Mouse (Mus musculus) midbrain, embryonic 13.5 days (tissue): ENCODE data around the gene Msl3. TPM values are rescaled to one million over a fixed set of nuclear protein-coding genes. Genes with fewer than 3 reads are reported as not detected.
"Not testable (repeated sequence)": the region's sequence is repeated elsewhere in the genome, so short reads cannot be mapped to it uniquely, and the experiment has no call there.

Source experiments
- ATAC-seq: fragments of 200-750 bp; cut with Nextera tagmentation; 2 replicates; pipeline ENCODE4 v1.8.0; 2017; ENCODE audit warnings: mild to moderate bottlenecking, moderate TSS enrichment, moderate library complexity
- H3K27ac ChIP-seq: fragments of 300-500 bp; sonication (generic); 2 replicates; pipeline ENCODE4 v1.5.1; 2015; ENCODE audit warnings: inconsistent platforms, mild to moderate bottlenecking, moderate library complexity
- H3K27me3 ChIP-seq: fragments of 300-500 bp; sonication (generic); 2 replicates; pipeline ENCODE4 v1.6.1; 2015; ENCODE audit warnings: mild to moderate bottlenecking, inconsistent platforms
- H3K36me3 ChIP-seq: fragments of 300-500 bp; sonication (generic); 2 replicates; pipeline ENCODE4 v1.6.1; 2015; ENCODE audit warnings: mild to moderate bottlenecking, inconsistent platforms
- H3K4me1 ChIP-seq: fragments of 300-500 bp; sonication (generic); replicated peaks from 2 replicates; pipeline ENCODE4 v1.6.1; 2015; ENCODE audit warnings: inconsistent platforms
- H3K4me2 ChIP-seq: fragments of 300-500 bp; sonication (generic); replicated peaks from 2 replicates; pipeline ENCODE4 v1.6.1; 2015; ENCODE audit warnings: moderate library complexity, mild to moderate bottlenecking, inconsistent platforms
- H3K4me3 ChIP-seq: fragments of 300-500 bp; sonication (generic); replicated peaks from 2 replicates; pipeline ENCODE4 v1.5.1; 2015; ENCODE audit warnings: mild to moderate bottlenecking, inconsistent platforms
- H3K9ac ChIP-seq: fragments of 300-500 bp; sonication (generic); replicated peaks from 2 replicates; pipeline ENCODE4 v1.6.1; 2015; ENCODE audit warnings: mild to moderate bottlenecking, inconsistent platforms
- H3K9me3 ChIP-seq: fragments of 300-500 bp; sonication (generic); 2 replicates; pipeline ENCODE4 v1.6.1; 2016; ENCODE audit warnings: mild to moderate bottlenecking, inconsistent platforms
- WGBS: fragments of 180-500 bp; shearing (Covaris S2); methylation state at CpG from one replicate; pipeline ENCODE4 v1.1.7; 2015; 5-methylcytosine and 5-hydroxymethylcytosine counted together
- polyA plus RNA-seq: library from polyadenylated mRNA; unstranded; fragments of >200 nt; fragmentation: Nextera tagmentation; extraction: Ambion mirVana; gene quantifications from 2 replicates; pipeline ENCODE4 v1.2.1, GENCODE M21; 2015

Msl3 gene
- 19.6 and 19.7 TPM in 2 replicates for polyA plus RNA-seq

DNA sequence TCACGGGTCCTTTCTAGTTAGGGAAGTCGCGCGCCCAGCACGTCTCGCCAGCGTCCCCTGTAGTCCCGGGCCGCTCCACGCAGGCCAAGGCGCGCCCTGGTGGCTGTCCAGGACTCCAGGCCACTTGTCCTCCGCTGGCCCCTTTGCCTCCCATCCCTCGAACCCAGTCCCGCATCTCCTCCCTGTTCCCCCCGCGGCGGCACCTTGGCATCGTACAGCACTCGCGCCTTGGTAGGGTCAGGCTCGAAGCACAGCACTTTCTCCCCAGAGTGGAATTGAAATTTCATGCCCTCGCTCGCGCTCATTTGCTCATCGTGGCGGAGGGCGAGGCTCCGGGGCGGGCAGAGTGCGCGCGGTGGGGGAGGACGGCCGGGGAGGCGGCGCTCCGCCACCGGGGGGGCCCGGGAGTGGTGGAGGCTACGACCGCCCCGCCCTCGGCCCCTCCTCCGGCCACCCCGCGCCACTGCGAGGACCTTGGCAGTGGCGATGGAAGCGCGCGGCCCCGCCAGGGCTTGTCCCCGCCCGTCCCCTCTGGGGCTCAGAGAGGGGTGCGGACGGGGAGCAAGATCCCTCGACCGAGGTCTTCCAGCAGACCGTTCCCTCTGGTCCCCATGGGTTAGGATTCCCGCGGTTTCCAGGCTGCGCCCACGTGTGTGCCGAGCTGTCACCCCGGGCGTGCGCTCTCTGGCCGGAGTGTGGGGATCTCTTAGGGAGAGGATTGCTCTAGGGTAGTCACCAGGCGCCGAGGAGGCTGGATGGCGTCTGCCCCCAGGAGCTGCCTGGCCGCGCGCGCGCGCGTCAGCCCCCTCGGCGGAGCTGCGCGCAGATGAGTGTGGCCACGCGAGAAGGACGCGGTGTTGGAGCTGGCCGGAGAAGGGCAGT is at the start of gene Msl3:
Gene Msl3 (minus strand): TSS at position 374 of the 882 bp plus-strand sequence.
- Histone ChIP-seq H3K4me1 (no peaks in the 10 kb centered on the region), H3K4me3 (peak within 1 kb of the TSS; percentile 52), H3K9me3 (no peaks in the 10 kb centered on the region), H3K9ac (peak within 1 kb of the TSS; percentile 76), H3K27ac (peak within 1 kb of the TSS; percentile 90), H3K4me2 (peak within 1 kb of the TSS; percentile 69), H3K27me3 (peaks cover 10% of the 10 kb centered on the region; the same call in 1 of the 2 replicates), H3K36me3 (0 out of 2 replicates have a peak, but pooled peaks cover 4% of the 10 kb centered on the region)
- 24% methylated on average over 78 of the region's 88 CpGs for WGBS
- ATAC-seq, result peak; percentile 93

DNA sequence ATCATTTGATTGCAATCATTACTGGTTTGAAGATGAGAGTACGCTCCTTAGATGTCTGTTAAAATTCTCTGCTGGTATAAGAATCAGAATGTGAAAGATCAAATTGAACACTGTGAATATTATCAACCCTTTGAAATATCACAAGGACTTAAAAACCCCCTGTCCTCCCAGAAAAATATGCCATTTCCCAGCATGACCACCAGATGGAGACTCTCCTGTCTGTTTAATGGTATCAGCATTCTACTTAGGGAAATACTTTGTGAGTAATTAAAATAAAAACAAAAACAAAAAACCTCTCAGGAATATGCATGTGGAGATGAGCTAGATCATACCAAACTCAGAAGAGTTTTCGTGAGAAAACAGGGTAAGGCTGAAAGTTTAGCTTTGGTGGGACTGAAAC is 44.3 kb upstream of the Msl3 start:
- ATAC-seq, result no peak
- no peak overlapping the region for H3K27ac ChIP-seq
- H3K9me3 ChIP-seq, result no peaks in the 10 kb centered on the region
- WGBS, result 64% methylated on average over 2 of the region's 2 CpGs
- H3K4me3 ChIP-seq, result no peak overlapping the region
- no peak overlapping the region for H3K9ac ChIP-seq
- H3K4me1 ChIP-seq, result no peaks in the 10 kb centered on the region
- no peaks in the 10 kb centered on the region for H3K36me3 ChIP-seq
- no peak overlapping the region for H3K4me2 ChIP-seq
- H3K27me3 ChIP-seq, result peaks cover 9% of the 10 kb centered on the region; the same call in 1 of the 2 replicates

DNA sequence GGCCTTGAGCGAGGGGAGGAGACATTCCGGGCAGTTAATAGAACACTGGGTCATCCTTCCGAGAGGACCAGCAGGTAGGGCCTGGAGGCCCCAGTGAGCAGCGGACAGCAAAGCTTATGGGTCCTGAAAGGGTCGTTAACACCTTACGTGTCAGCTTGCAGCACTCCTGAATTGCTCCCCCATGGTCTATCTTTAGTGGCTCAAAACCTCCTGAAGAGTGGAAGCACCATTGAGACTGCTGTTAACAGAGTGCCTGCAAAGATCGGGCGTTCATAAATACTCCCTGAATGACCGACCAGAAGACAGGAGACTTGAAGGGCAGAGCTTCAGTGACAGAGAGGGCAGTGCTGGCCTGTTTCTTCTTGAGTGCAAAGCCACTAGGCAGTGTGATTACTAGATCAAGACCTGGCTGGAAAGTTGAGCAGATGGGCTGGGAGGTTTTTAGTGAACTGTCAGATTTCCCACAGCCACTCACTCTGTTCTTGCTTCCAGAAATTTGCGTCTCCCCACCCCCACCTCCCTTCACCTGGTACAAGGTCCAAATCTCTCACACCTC is 787 bp upstream of the Msl3 start:
- ATAC-seq, result no peak
- no peaks in the 10 kb centered on the region for H3K36me3 ChIP-seq
- H3K27me3 ChIP-seq, result peaks cover 10% of the 10 kb centered on the region; the same call in 1 of the 2 replicates
- WGBS, result 27% methylated on average over 10 of the region's 10 CpGs
- H3K9me3 ChIP-seq, result no peaks in the 10 kb centered on the region
- H3K4me3 ChIP-seq, result peak overlapping the region; percentile 52
- no peaks in the 10 kb centered on the region for H3K4me1 ChIP-seq
- H3K27ac ChIP-seq, result peak overlapping the region; percentile 90
- peak overlapping the region; percentile 76 for H3K9ac ChIP-seq
- H3K4me2 ChIP-seq, result peak overlapping the region; percentile 69

DNA sequence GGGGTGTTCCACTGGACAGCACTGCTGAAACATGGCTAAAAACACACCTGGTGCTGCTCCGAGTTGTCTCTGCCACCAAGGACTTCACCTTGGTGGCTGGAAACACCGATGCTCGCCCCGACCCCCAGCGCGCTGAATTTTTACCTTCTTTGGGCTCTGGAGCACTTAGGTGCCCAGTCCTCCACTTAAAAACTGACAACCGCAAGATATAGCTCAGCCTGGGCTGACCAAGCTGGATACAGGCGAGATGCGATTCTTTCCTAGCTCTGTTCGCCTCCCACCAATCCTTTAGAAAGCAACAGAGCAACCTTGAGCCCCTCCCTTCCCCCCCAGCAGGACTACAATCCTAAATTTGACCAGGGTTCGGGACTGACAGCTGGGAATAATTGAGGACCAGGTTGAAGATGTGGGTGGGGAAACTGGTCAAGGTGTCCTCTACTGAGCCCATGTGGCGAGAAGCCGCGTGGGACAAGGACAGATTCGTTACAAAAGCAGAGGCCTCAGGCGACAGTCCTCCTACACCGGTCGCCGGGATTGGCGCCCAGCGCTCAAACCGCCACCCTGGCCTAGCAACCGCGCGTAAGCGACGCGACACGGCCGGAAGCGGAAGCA is 679 bp downstream of the Msl3 start:
- WGBS, result 35% methylated on average over 31 of the region's 31 CpGs
- Histone ChIP-seq H3K4me3 (peak overlapping the region; percentile 52), H3K4me1 (no peaks in the 10 kb centered on the region), H3K27me3 (peaks cover 10% of the 10 kb centered on the region; the same call in 1 of the 2 replicates), H3K4me2 (peak overlapping the region; percentile 69), H3K36me3 (0 out of 2 replicates have a peak, but pooled peaks cover 4% of the 10 kb centered on the region), H3K9me3 (no peaks in the 10 kb centered on the region), H3K9ac (peak overlapping the region; percentile 76), H3K27ac (peak overlapping the region; percentile 90)
- peak; percentile 22 for ATAC-seq

DNA sequence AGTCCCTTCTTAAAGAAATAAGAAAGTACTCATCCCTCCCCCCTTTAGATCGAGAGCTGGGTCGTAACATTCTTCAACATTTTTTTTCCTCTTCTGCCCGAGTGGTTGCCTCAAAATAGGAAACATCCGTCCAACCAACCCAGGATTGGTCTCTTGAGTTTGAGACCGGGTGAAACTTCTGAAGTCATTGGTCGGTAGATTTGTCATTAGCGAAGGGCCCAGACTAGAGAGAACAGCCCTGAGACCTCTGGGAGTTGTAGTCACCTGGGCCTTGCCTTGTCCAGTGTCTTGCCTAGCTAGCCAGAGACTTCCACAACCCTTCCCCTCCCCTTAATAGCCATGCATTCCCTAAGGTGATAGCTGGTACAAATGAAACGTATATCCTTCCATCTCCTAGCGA is 1.3 kb downstream of the Msl3 start:
- peak overlapping the region; percentile 52 for H3K4me3 ChIP-seq
- no peaks in the 10 kb centered on the region for H3K9me3 ChIP-seq
- peak overlapping the region; percentile 76 for H3K9ac ChIP-seq
- 0 out of 2 replicates have a peak, but pooled peaks cover 8% of the 10 kb centered on the region for H3K36me3 ChIP-seq
- ATAC-seq, result peak; percentile 51
- 21% methylated on average over 9 of the region's 9 CpGs for WGBS
- peaks cover 10% of the 10 kb centered on the region; the same call in 1 of the 2 replicates for H3K27me3 ChIP-seq
- H3K4me2 ChIP-seq, result peak overlapping the region; percentile 69
- H3K4me1 ChIP-seq, result no peaks in the 10 kb centered on the region
- H3K27ac ChIP-seq, result peak overlapping the region; percentile 90; the same call in 1 of the 2 replicates

DNA sequence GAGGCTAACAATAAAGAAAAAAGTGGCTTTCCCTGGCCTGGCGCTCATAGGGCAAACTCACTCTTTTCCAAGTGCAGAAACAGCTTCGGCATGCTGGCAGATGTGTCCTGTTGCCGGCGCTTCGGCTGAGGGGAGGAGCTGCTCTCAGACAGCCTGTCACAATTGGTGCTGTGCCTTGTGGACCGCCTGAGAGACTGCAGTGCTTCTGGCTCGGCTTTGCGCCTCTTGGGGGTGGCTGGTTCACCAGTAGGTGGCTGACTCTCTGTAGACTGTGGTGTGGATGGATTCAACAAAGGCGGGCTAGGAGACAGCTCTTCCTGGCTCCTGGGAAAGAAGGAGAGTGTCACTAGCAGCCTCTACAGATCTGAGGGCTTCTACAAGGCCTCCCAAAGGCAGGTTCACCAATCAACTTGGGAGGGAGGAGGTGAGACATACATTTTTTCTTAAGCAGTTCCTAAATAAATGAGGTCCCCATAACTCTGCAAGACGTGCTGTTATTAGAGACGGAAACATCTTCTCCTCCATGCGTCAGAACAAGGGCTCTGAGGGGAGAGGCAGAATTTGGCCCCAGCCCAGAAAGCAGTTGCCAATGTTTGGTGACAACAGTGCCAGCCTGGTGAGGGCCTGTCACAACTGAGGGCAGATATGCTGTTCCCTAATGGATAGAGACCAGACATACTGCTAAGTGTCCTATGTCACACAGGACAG is 9.6 kb downstream of the Msl3 start:
- Histone ChIP-seq H3K9me3 (no peaks in the 10 kb centered on the region), H3K27ac (no peak overlapping the region), H3K4me3 (no peak overlapping the region), H3K4me1 (no peaks in the 10 kb centered on the region), H3K9ac (no peak overlapping the region), H3K4me2 (no peak overlapping the region), H3K27me3 (no peaks in the 10 kb centered on the region; the same call in 1 of the 2 replicates), H3K36me3 (peaks cover 11% of the 10 kb centered on the region)
- 79% methylated on average over 12 of the region's 12 CpGs for WGBS
- ATAC-seq, result no peak

DNA sequence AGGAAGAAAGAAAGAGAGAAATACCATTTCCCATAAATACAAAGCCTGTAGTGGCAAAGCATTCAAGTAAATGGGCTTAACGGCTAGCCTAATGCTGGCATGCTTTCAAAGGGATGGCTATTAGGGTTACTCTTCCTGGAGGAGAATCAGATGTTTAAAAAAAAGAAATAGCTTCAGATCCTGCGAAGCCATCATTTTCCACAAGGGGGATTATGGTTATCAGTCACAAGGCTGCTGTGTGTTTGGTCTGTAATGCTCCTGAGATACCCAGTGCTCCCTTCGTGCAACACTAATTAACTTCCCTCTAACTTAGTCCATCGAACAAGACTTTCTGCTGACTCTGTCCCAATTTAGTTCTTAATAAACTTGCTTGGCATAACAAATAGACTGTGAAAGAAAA is 13.5 kb downstream of the Msl3 start:
- no peak overlapping the region for H3K27ac ChIP-seq
- no peak overlapping the region for H3K4me2 ChIP-seq
- H3K36me3 ChIP-seq, result peaks cover 6% of the 10 kb centered on the region
- 68% methylated on average over 4 of the region's 4 CpGs for WGBS
- no peak overlapping the region for H3K9ac ChIP-seq
- H3K27me3 ChIP-seq, result no peaks in the 10 kb centered on the region; the same call in 1 of the 2 replicates
- ATAC-seq, result no peak
- no peak overlapping the region for H3K4me3 ChIP-seq
- H3K9me3 ChIP-seq, result no peaks in the 10 kb centered on the region
- H3K4me1 ChIP-seq, result no peaks in the 10 kb centered on the region

DNA sequence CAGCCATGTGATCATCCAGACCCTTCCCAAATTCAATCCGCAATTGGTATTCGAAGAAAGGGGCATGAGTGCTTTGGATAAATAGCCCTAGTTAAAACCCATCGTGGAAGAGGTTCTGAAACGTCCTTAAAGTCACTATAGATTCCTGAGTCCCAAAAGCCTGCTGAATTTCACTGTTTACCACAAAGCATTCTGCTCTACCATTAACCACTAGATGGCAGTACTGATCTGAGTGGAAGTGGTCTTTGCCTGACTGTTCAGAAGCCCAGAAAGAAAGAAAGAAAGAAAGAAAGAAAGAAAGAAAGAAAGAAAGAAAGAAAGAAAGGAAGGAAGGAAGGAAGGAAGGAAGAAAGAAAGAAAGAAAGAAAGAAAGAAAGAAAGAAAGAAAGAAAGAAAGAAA is 13.9 kb downstream of the Msl3 start:
- not testable (repeated sequence) for H3K36me3 ChIP-seq, H3K4me1 ChIP-seq, H3K4me3 ChIP-seq, H3K27me3 ChIP-seq, H3K4me2 ChIP-seq, H3K9ac ChIP-seq, H3K9me3 ChIP-seq, ATAC-seq, H3K27ac ChIP-seq
- 61% methylated on average over 4 of the region's 4 CpGs for WGBS

DNA sequence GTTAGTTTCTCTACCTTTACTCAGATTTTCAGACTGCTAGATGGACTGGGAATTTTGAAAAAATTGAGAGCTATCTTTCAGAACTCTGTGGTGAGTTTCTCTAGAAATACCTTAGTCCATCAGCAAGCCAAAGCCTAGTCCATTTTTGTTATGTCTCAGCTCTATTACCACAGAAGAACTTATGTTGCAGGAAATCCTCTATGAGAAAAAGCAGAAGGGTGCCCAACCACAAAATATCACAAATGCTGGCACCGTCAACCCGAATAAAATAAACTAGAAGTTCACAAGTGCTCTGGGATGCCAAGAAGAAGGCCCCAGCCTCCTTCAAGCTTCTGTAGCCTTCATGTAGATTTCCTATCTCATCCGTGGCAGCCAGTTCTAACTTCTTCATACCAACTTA is 14.4 kb downstream of the Msl3 start:
- Histone ChIP-seq H3K9me3 (no peaks in the 10 kb centered on the region), H3K36me3 (peaks cover 6% of the 10 kb centered on the region), H3K4me1 (no peaks in the 10 kb centered on the region), H3K9ac (no peak overlapping the region), H3K27ac (no peak overlapping the region), H3K27me3 (no peaks in the 10 kb centered on the region), H3K4me2 (no peak overlapping the region), H3K4me3 (no peak overlapping the region)
- ATAC-seq, result no peak
- 94% methylated on average over 3 of the region's 3 CpGs for WGBS

DNA sequence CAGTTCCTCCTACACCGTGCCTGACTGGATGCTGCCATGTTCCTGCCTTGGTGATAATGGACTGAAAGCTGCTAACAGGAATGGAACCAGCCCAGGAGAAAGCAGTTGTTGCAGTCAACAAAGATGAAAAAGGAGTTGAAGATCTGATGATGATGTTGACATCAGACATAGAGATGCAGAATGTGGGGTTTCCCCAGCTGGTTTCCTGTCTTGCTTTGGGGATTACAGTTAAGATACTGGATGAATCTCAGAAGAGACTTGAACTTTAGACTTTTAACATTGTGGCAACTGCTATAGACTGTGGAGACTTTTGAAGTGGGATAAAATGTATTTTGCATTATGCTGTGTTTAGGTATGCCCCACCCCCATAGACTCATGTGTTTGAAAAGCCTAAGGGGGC is 15.9 kb downstream of the Msl3 start:
- Histone ChIP-seq H3K9me3 (no peaks in the 10 kb centered on the region), H3K4me2 (no peak overlapping the region), H3K4me3 (no peak overlapping the region), H3K4me1 (no peaks in the 10 kb centered on the region), H3K36me3 (peaks cover 6% of the 10 kb centered on the region), H3K27me3 (no peaks in the 10 kb centered on the region; the same call in 1 of the 2 replicates), H3K27ac (no peak overlapping the region), H3K9ac (no peak overlapping the region)
- 83% methylated on average over 1 of the region's 1 CpGs for WGBS
- ATAC-seq, result no peak

DNA sequence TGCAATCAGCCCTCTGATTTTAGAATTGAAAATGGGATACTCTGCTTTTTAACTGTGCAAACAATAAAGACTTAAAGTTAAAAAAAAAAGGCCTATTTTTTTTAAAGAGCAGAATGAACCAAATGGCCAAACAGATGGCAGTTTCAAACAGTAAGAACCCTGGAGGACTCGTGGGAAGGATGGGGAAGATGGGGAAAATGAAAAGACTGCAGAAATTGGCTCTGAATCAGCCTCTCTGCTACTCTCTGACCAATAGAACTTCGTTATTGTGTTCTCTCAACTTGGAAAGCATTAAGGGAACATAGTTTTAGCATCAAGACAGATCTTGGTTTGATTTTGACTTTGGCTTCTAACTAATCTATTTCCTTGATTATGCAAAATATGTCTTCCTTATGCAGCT is 24.4 kb downstream of the Msl3 start:
- H3K4me1 ChIP-seq, result no peaks in the 10 kb centered on the region
- 68% methylated on average over 2 of the region's 2 CpGs for WGBS
- H3K27me3 ChIP-seq, result peaks cover 15% of the 10 kb centered on the region; the same call in 1 of the 2 replicates
- no peaks in the 10 kb centered on the region for H3K9me3 ChIP-seq
- H3K4me2 ChIP-seq, result no peak overlapping the region
- peaks cover 4% of the 10 kb centered on the region for H3K36me3 ChIP-seq
- H3K9ac ChIP-seq, result no peak overlapping the region
- H3K4me3 ChIP-seq, result no peak overlapping the region
- H3K27ac ChIP-seq, result no peak overlapping the region
- no peak for ATAC-seq
